Mouse (Mus musculus): ENCODE measurements at regions not wholly inside any gene's neighbourhood (a gene's known extent, or its start where the extent isn't known, plus 50 kb on each side); places are given as distances from the start of the nearest gene placed in this dataset.

DNA sequence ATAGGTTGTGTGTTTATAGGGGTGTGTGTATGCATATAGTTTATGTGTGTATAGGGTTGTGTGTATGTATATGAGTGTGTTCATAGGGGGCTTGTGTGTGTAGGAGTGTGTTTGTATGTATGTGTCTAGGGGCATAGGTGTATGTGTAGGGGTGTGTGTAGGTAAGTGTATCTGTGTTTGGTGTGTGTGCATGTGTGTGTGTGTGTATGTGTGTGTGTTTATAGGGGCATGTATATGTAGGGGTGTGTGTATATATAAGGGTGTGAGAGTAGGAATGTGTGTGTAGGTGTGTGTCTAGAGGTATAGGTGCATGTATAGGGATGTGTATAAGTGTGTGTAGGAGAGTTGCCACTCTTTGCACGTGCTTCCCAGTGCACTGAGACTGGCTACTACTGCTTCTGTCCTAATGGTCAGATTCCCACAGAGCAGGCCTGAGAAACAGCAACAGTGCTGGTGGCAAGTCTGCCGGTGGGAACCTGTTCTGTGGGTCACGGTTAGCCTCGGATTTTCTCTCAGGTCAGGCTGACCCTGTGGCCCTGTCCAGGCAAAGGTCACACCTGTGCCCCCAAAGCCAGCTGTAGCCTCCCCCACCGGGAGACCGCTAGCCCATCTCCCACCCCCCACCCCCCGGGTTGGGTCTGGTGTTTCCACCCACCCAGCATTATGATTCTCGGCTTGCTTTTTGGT lies 90.5 kb upstream of the Itga6 start:
- no peak for TF ChIP-seq CTCF (conservative IDR thresholded peaks at IDR 0.05; ENCODE audit: low read length)
- no peak for TF ChIP-seq POU5F1 (IDR thresholded peaks at IDR 0.05; ENCODE audit: borderline replicate concordance, low read length)
- TF ChIP-seq NANOG (IDR thresholded peaks at IDR 0.05; ENCODE audit: borderline replicate concordance, low read length): no peak
